Mouse (Mus musculus) subcutaneous adipose tissue, adult 2 months (tissue): ENCODE data around the gene Braf. TPM values are rescaled to one million over a fixed set of nuclear protein-coding genes. Genes with fewer than 3 reads are reported as not detected.

Experiments used
- polyA plus RNA-seq: library from polyadenylated mRNA; depleted of rRNA; stranded (reverse); fragments of >200 nt; gene quantifications from 2 replicates; pipeline ENCODE4 v1.2.3, GENCODE M21; 2012; ENCODE audit warnings: low replicate concordance; rRNA removed

The Braf gene
- 10.2 and 15.9 TPM in 2 replicates for polyA plus RNA-seq

DNA sequence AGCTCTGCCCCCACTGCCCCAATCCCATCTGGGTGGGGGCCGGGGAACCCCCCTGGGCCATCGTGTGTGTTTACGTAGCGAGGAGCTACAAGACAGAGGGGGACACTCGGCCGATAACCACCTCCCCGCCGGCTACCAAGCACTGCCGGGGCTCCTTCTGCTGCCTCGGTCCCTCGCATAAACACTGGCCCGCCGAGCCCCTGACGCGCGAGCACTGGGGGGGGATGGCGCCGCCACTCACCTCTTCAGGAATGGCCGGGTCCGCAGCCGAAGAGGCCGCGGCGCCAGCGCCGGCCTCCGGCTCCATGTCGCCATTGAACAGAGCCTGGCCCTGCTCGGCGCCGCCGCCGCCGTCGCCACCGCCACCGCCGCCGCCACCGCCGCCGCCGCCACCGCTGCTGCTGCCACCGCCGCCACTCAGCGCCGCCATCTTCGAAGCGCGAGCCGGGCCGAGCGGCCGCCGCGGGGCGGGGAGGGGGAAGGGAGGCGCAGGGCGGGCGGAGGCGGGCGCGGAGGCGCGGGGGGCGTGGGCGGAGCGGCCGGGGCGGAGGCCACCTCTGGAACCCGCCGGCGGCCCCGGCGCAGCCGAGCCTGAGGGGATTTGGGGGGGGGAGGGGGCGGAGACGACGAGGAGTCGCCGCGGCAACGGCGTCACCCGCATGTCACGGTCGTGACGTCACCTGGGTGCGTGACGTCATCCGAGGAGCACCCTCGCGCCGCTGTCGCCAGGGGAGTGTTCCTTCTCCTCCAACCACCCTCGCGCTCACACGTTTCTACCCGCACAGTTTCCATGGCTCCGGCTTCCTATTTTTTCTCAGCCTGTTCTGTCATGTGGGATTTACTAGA, at the start of gene Braf:
Braf (minus strand) TSS at position 598 of the 846 bp plus-strand sequence.

DNA sequence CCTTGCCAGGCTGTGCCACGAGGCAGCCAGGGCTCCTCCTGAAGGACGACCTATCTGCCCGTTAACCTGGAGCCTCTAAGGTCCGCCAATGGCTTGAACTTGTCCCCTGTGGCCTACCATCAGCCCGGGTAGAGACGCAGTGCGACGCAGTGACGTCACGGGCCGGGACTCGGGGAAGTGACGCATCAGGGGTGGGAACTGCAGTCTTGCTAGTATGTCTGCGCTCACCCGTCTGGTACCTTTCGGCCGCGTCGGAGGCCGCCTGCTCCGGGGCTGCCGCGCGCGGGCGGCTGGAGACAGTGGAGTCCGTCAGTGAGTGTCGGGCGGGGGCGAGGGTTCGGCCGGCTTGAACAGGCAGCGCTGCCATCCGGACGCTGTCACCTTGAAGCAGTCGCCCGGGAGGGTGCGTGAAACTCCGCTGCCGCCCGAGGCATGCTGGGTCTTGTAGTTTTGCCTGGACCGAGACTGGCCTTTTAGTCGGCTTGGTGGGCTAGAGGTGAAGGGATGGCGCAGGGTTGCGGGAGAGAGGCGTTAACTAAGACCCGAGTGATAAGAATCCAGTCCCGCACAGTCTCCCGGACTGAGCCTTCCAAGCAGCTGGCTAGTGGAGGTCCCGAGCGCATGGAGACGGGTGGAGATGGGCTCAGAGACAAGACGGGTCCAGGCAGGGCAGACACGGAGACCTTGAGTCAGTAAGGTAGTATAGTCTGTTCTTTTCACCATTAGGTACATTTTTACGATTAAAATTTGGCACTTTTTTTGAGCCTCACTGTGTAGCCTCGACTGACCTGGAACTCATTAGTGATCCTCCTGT, 132.7 kb downstream of the Braf start, which contains the start of gene Ndufb2:
Ndufb2 (plus strand) TSS at position 174 of the 814 bp plus-strand sequence.

GRCm38 (mm10) chr6:39585517-39585916, 139.7 kb downstream of the Braf start, which contains the start of gene Gm42420:
TSS of gene Gm42420 (plus strand) at chr6:39585753.

GRCm38 (mm10) chr6:39573791-39574554, 151.3 kb downstream of the Braf start, which contains the start of gene Adck2:
TSS of gene Adck2 (plus strand) at chr6:39573873.

DNA sequence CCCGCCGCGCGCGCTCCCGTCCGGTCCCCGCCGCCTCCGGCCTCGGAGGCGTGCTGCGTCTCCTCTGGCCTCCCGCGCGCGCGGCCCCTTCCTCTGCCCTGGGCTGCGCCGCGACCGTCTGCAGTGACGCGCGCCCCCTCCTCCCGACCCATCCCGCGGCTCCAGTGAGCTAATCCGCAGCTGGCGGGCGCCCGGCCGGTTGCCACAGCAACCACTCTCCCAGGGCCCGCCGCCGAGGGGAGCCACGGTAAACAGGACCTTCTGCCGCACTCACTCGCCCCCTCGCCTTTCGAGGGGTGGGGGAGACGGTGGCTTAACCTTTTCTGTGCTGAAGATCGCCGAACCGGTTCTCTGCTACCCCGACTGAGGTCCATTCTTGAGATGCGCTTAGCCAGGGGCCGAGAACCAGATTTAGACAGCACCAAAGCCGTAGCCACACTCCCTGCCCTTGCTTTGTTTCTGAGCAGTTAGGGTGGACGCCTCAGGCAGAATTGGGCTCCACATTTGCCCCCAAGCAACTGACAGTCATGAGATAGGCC, 167.5 kb downstream of the Braf start, which contains the start of gene Dennd2a:
Dennd2a (minus strand) TSS at position 145 of the 539 bp plus-strand sequence.

Other genes with a start within 250 kb of the Braf start
- 19.4 and 30.8 TPM in 2 replicates for gene Dennd2a, start 167.6 kb downstream of the Braf start, polyA plus RNA-seq
- gene Adck2, start 151.6 kb downstream of the Braf start, polyA plus RNA-seq = 12.5 and 14.9 TPM in 2 replicates
- 0.28 and 0.33 TPM in 2 replicates for gene Gm42420, start 139.7 kb downstream of the Braf start, polyA plus RNA-seq
- 308 and 324 TPM in 2 replicates for gene Ndufb2, start 132.9 kb downstream of the Braf start, polyA plus RNA-seq
- gene Mrps33, start 85.5 kb upstream of the Braf start, polyA plus RNA-seq = 103 and 105 TPM in 2 replicates
- 0.73 and 2.9 TPM in 2 replicates for gene Tmem178b, start 147.8 kb upstream of the Braf start, polyA plus RNA-seq